Mouse (Mus musculus) small intestine, adult 2 months (tissue): ENCODE measurements around the gene Hrh2.

Experiments
- CTCF ChIP-seq: fragments of 200-500 bp; IDR thresholded peaks from 2 replicates; pipeline ENCODE4 v1.5.1; 2012; ENCODE audit warnings: low read depth, mild to moderate bottlenecking, control low read depth, inconsistent platforms, low read length, moderate library complexity, mixed read lengths; ENCODE audit not compliant: insufficient replicate concordance, insufficient read length; ENCODE audit errors: extremely low read depth
- POLR2A ChIP-seq: fragments of 200-500 bp; IDR thresholded peaks from 2 replicates; pipeline ENCODE4 v1.6.1; 2012; ENCODE audit warnings: low read depth, mild to moderate bottlenecking, control low read depth, inconsistent platforms, low read length, moderate library complexity

GRCm38 (mm10) chr13:54165765-54166164 lies 26.2 kb upstream of the Hrh2 start:
- TF ChIP-seq CTCF (no peak), POLR2A (no peak)
